Mouse (Mus musculus) intestine, postnatal 0 days (tissue): Measurements from ENCODE around the gene Mrpl23. TPM values are rescaled to one million over a fixed set of nuclear protein-coding genes. Genes with fewer than 3 reads are reported as not detected.

ENCODE experiments used
- ATAC-seq: fragments of 200-750 bp; cut with Nextera tagmentation; 2 replicates; pipeline ENCODE4 v1.8.0; 2017; ENCODE audit warnings: mild to moderate bottlenecking, moderate TSS enrichment, moderate library complexity
- H3K27ac ChIP-seq: fragments of 300-500 bp; sonication (generic); 2 replicates; pipeline ENCODE4 v1.5.1; 2014; ENCODE audit warnings: mild to moderate bottlenecking, low read depth, low read length, moderate library complexity
- H3K27me3 ChIP-seq: fragments of 300-500 bp; sonication (generic); replicated peaks from 2 replicates; pipeline ENCODE4 v1.6.1; 2014; ENCODE audit warnings: low read length, mixed read lengths; ENCODE audit not compliant: control insufficient read depth, insufficient read depth
- H3K36me3 ChIP-seq: fragments of 300-500 bp; sonication (generic); 2 replicates; pipeline ENCODE4 v1.6.1; 2014; ENCODE audit warnings: mild to moderate bottlenecking, moderate library complexity; ENCODE audit not compliant: control insufficient read depth, insufficient read depth
- H3K4me1 ChIP-seq: fragments of 300-500 bp; sonication (generic); replicated peaks from 2 replicates; pipeline ENCODE4 v1.6.1; 2014; ENCODE audit warnings: antibody characterized with exemption, low read length, mixed read lengths; ENCODE audit not compliant: control insufficient read depth, insufficient read depth
- H3K4me2 ChIP-seq: fragments of 300-500 bp; sonication (generic); replicated peaks from 2 replicates; pipeline ENCODE4 v1.6.1; 2014; ENCODE audit warnings: low read depth, mild to moderate bottlenecking, moderate library complexity
- H3K4me3 ChIP-seq: fragments of 300-500 bp; sonication (generic); 2 replicates; pipeline ENCODE4 v1.5.1; 2014; ENCODE audit warnings: low read depth, low read length
- H3K9ac ChIP-seq: fragments of 300-500 bp; sonication (generic); 2 replicates; pipeline ENCODE4 v1.6.1; 2014; ENCODE audit warnings: mild to moderate bottlenecking, low read depth, low read length
- H3K9me3 ChIP-seq: fragments of 300-500 bp; sonication (generic); 2 replicates; pipeline ENCODE4 v1.6.1; 2016; ENCODE audit warnings: mixed run types; ENCODE audit not compliant: control insufficient read depth
- CTCF ChIP-seq: sonication (generic); IDR thresholded peaks from 2 replicates; pipeline ENCODE4 v1.5.1; 2016; ENCODE audit warnings: low read depth, mild to moderate bottlenecking, control low read depth, antibody characterized with exemption, moderate library complexity
- WGBS: fragments of 180-500 bp; shearing (Covaris S2); extraction: QIAGEN DNeasy Blood & Tissue Kit; methylation state at CpG from one replicate; pipeline ENCODE4 v1.1.7; 2014; 5-methylcytosine and 5-hydroxymethylcytosine counted together
- polyA plus RNA-seq: library from polyadenylated mRNA; unstranded; fragments of >200 nt; fragmentation: Nextera tagmentation; extraction: Ambion mirVana; gene quantifications from 2 replicates; pipeline ENCODE4 v1.2.1, GENCODE M21; 2015

Gene Mrpl23
- polyA plus RNA-seq, 1 experiment from 2014 or later, result 26.7 TPM

DNA sequence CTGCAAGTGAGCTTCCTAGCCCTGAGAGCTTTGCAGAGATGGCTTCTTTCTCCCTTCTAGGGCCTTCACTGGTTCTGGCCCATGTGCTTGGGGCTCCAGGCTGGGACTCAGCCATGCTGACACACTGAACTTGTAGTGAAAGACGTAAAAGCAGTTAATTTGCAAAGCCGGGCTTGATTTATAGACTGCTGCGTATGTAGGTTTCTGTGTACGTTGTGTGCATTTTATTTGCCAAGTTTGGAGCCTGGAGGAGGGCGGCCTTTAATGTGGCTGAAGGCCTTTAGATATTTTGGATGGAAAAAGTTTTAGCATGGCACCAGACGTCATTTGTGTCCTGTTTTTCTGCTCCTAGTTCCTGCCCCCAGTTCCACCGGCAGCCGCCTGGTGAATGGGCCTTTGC lies 7.3 kb downstream of the Mrpl23 start:
- H3K4me1 ChIP-seq, result peaks cover 13% of the 10 kb centered on the region; the same call in 1 of the 2 replicates
- no peak overlapping the region; the same call in 1 of the 2 replicates for H3K27ac ChIP-seq

DNA sequence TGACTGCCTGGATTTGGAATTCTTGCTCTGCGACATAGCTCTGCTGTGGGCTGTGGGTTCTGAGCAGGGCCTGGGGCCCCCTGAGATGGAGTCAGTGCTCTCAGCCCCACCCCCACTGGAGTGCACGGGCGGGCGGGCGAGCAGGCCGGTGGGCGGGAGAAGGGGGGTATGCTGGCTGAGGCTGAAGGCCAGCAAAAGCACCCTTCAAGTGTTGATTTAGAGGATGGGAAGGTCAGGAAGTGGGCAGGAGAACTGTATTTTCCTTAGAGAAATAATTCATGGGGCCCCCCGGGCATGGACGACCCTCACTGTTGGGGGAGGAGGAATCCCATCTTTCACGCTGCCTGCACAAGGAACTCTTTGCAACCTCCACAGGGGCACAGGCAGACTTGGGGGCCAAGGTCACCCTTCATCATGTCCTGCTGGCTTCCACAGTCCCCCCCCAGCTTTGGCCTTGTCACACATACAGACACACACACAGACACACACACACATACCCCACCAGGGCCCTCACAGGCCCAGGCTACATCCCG lies 10.4 kb downstream of the Mrpl23 start:
- Histone ChIP-seq H3K4me2 (no peak overlapping the region), H3K9ac (no peak overlapping the region), H3K4me3 (no peak overlapping the region), H3K9me3 (no peaks in the 10 kb centered on the region), H3K4me1 (0 out of 2 replicates have a peak, but pooled peaks cover 6% of the 10 kb centered on the region), H3K36me3 (no peaks in the 10 kb centered on the region; the same call in 1 of the 2 replicates), H3K27ac (no peak overlapping the region), H3K27me3 (no peaks in the 10 kb centered on the region)
- WGBS, result 44% methylated on average over 11 of the region's 11 CpGs
- no peak for ATAC-seq
- TF ChIP-seq CTCF, result no peak

More for the DNA sequence above, 7.3 kb downstream of the Mrpl23 start:
- no peak overlapping the region for H3K4me3 ChIP-seq
- no peaks in the 10 kb centered on the region for H3K27me3 ChIP-seq
- no peak overlapping the region for H3K9ac ChIP-seq
- H3K4me2 ChIP-seq, result no peak overlapping the region
- 60% methylated on average over 8 of the region's 8 CpGs for WGBS
- no peak for TF ChIP-seq CTCF
- no peaks in the 10 kb centered on the region for H3K9me3 ChIP-seq
- ATAC-seq, result no peak
- H3K36me3 ChIP-seq, result peaks cover 5% of the 10 kb centered on the region; the same call in 1 of the 2 replicates

- Histone ChIP-seq H3K36me3 (no peaks in the 10 kb centered on the region; the same call in 1 of the 2 replicates), H3K4me3 (no peak overlapping the region), H3K27ac (no peak overlapping the region), H3K4me1 (no peaks in the 10 kb centered on the region), H3K9me3 (no peaks in the 10 kb centered on the region), H3K4me2 (no peak overlapping the region), H3K9ac (no peak overlapping the region), H3K27me3 (no peaks in the 10 kb centered on the region)
- no peak for TF ChIP-seq CTCF
- 76% methylated on average over 7 of the region's 7 CpGs for WGBS
- no peak for ATAC-seq
Observed at GRCm38 (mm10) chr7:142545967-142546366, 13.5 kb downstream of the Mrpl23 start.

DNA sequence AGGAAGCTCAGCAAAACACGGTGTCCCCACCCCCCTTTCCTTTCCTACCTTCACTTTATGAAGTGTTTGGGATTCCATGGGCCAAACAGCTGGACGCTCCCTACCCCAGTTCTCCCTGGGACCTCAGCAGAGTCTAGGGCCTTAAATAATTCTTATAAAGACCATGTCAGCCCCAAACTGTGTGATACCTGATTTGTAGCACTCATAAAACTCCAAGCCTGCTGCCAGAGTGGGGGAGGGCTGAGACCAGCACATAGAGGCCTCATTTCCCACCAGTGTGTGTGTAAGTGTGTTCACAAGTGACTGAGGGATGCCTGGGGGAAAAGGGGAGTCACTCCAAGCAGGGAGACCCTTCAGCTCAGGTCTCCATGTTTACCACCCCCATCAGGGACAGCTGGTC lies 15.4 kb downstream of the Mrpl23 start:
- Histone ChIP-seq H3K9me3 (no peaks in the 10 kb centered on the region), H3K36me3 (no peaks in the 10 kb centered on the region), H3K4me3 (no peak overlapping the region), H3K4me1 (no peaks in the 10 kb centered on the region), H3K27me3 (no peaks in the 10 kb centered on the region), H3K9ac (no peak overlapping the region), H3K27ac (no peak overlapping the region), H3K4me2 (no peak overlapping the region)
- ATAC-seq, result no peak
- no peak for TF ChIP-seq CTCF
- 48% methylated on average over 2 of the region's 2 CpGs for WGBS

DNA sequence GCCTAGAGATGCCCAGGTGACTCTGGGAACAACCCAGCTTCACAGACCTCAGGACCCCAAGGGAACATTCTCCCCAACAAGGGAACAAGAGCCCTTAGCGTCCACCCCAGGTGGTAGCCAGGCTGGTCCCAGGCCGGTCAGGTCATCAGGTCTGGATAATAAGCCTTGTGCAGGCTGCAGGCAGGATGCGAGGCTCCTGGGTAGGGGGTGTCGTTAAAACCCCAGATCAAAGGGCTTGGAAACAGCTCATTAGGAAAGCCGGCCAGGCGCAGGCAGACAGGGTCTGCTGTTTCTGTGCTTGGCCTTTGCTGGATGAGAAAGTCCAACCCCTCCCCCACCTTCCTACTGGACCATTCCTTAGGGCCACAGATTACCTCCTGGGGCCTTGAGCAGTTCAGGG lies 16.2 kb downstream of the Mrpl23 start:
- ATAC-seq, result no peak
- WGBS, result 74% methylated on average over 6 of the region's 6 CpGs
- Histone ChIP-seq H3K4me3 (no peak overlapping the region), H3K4me1 (no peaks in the 10 kb centered on the region), H3K9ac (no peak overlapping the region), H3K36me3 (no peaks in the 10 kb centered on the region), H3K27me3 (no peaks in the 10 kb centered on the region), H3K27ac (no peak overlapping the region), H3K4me2 (no peak overlapping the region), H3K9me3 (no peaks in the 10 kb centered on the region)
- TF ChIP-seq CTCF, result no peak

DNA sequence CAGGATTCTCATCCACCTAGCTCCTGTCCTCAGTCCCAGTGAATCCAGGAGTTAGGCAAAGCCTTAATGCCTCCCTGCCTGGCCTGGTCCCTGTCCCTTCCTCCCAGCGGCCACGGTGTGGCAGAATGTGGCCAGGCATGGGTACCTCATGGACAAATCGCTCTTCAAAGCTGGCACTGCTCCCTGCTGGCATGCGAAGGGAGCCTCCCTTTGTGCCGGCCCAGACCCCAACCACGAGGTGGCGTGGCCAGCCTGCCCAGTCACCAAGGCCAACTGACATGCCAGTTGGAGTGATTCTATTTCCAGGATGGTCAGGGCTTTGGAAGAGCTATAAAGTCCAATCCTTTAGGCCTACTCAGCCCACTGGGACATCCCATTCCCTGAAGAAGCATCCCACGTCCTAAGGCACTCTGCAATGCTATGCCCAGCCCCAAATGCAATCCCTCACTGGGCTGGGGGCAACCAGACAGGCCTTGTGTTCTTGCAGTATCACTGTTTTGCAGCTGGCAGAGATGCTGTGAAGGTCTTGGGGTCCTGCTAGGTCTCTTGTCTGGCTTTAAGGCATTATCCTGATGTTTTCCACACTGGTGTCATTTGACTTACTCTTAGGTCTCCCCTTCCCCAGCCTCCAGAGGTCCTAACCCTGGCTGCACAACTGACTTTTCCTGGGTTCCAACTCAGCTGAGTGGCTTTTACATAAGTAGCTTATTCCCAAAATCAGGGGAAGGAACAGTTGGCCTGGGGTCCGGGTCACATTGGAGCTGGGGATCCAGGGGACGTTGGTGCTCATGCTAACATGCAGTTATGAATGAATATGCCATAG lies 17.7 kb downstream of the Mrpl23 start:
- Histone ChIP-seq H3K4me3 (no peak overlapping the region), H3K9me3 (no peaks in the 10 kb centered on the region), H3K4me1 (peaks cover 11% of the 10 kb centered on the region), H3K36me3 (no peaks in the 10 kb centered on the region), H3K27me3 (no peaks in the 10 kb centered on the region), H3K4me2 (no peak overlapping the region), H3K9ac (no peak overlapping the region), H3K27ac (no peak overlapping the region)
- peak; percentile 68 for TF ChIP-seq CTCF
- ATAC-seq, result no peak
- WGBS, result 85% methylated on average over 10 of the region's 10 CpGs
